Mouse (Mus musculus) embryonic fibroblast, embryonic 13.5 days (primary cell): ENCODE results near the gene Gm428. TPM values are rescaled to one million over a fixed set of nuclear protein-coding genes. Genes with fewer than 3 reads are reported as not detected.
"Not testable (repeated sequence)": the region's sequence is repeated elsewhere in the genome, so short reads cannot be mapped to it uniquely, and the experiment has no call there.

ENCODE experiments used
- H3K27ac ChIP-seq: 2 replicates; pipeline ENCODE4 v1.5.1; 2012; ENCODE audit warnings: low read length, control low read depth, inconsistent platforms; ENCODE audit not compliant: insufficient read depth
- H3K4me1 ChIP-seq: 2 replicates; pipeline ENCODE4 v1.6.1; 2011; ENCODE audit warnings: low read length; ENCODE audit not compliant: control insufficient read depth, insufficient read depth
- H3K4me3 ChIP-seq: 2 replicates; pipeline ENCODE4 v1.5.1; 2011; ENCODE audit warnings: mild to moderate bottlenecking, control low read depth, low read length; ENCODE audit not compliant: insufficient read depth
- CTCF ChIP-seq: IDR thresholded peaks from 2 replicates; pipeline ENCODE4 v1.5.1; 2011; ENCODE audit warnings: mild to moderate bottlenecking, control low read depth, low read length, moderate library complexity, borderline replicate concordance; ENCODE audit not compliant: insufficient read depth
- POLR2A ChIP-seq: IDR thresholded peaks from 2 replicates; pipeline ENCODE4 v1.6.1; 2011; ENCODE audit warnings: low read depth, mild to moderate bottlenecking, control low read depth, low read length, moderate library complexity
- polyA plus RNA-seq: library from polyadenylated mRNA; stranded (reverse); fragments of >200 nt; gene quantifications from 2 replicates; pipeline ENCODE4 v1.2.4, GENCODE M21; 2011; ENCODE audit warnings: low read depth; ENCODE audit not compliant: missing spikeins, insufficient read length

Gene Gm428
- polyA plus RNA-seq, result not detected in 2 replicates

DNA sequence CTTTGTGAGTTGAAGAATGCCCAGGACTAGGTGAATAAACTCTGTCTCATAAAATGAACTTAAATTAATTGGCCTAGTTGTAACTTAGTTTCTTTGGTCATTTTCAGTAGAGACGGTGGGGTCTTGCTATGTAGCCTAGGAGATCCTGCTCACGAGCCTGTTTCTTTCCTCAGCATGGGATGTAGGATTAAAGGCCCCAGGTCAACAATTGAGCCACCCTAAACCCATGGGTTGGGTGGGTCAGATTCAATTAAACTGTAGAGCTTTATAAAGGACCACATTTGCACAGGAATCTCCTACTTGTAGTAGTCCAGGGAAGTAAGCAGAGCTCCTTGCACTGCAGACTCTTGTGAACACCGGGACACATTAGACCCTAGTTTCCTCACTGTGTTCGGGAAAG lies at the start of gene Gm428:
TSS of gene Gm428 (plus strand) at position 301 of the 400 bp plus-strand sequence.
- H3K4me1 ChIP-seq, H3K4me3 ChIP-seq, H3K27ac ChIP-seq: not testable (repeated sequence)

DNA sequence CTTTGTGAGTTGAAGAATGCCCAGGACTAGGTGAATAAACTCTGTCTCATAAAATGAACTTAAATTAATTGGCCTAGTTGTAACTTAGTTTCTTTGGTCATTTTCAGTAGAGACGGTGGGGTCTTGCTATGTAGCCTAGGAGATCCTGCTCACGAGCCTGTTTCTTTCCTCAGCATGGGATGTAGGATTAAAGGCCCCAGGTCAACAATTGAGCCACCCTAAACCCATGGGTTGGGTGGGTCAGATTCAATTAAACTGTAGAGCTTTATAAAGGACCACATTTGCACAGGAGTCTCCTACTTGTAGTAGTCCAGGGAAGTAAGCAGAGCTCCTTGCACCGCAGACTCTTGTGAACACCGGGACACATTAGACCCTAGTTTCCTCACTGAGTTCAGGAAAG lies 45.5 kb upstream of the Gm428 start, which contains the start of gene Gm11236:
TSS of gene Gm11236 (plus strand) at position 301 of the 400 bp plus-strand sequence.
- H3K4me1 ChIP-seq, H3K27ac ChIP-seq, H3K4me3 ChIP-seq: not testable (repeated sequence)

DNA sequence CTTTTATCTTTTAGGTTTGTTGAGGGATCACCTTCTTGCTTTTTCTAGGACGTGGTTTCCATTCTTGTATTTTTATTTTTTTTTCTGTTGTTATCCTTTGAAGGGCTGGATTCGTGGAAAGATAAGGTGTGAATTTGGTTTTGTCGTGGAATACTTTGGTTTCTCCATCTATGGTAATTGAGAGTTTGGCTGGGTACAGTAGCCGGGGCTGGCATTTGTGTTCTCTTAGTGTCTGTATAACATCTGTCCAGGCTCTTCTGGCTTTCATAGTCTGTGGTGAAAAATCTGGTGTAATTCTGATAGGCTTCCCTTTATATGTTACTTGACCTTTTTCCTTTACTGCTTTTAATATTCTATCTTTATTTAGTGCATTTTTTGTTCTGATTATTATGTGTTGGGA lies 21.5 kb upstream of the Gm428 start:
- not testable (repeated sequence) for H3K4me3 ChIP-seq, H3K4me1 ChIP-seq, H3K27ac ChIP-seq

DNA sequence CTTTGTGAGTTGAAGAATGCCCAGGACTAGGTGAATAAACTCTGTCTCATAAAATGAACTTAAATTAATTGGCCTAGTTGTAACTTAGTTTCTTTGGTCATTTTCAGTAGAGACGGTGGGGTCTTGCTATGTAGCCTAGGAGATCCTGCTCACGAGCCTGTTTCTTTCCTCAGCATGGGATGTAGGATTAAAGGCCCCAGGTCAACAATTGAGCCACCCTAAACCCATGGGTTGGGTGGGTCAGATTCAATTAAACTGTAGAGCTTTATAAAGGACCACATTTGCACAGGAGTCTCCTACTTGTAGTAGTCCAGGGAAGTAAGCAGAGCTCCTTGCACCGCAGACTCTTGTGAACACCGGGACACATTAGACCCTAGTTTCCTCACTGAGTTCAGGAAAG lies 15.3 kb upstream of the Gm428 start, which contains the start of gene Gm11239:
TSS of gene Gm11239 (plus strand) at position 301 of the 400 bp plus-strand sequence.
- H3K4me3 ChIP-seq, H3K4me1 ChIP-seq, H3K27ac ChIP-seq: not testable (repeated sequence)

DNA sequence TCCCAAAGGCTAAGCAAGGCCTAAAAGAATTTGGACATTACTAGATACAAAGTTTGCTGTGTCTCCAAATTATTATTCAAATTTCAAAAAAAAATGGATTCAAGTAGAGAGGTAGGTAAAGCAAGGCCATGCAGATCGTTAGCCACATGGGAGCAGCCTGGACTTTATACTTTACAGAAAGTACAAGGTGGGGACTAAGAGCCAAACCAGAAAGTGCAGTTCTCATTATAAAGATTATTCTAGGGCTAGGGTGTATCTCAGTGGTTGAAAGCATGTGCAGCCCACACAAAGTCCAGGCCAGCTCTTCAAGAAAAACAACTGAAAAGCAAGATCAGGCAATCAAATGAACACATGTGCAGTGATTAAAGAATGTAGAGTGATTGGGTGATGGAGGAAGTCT lies 35.4 kb downstream of the Gm428 start:
- H3K27ac ChIP-seq, result no peak overlapping the region
- TF ChIP-seq CTCF (no peak), POLR2A (no peak)

DNA sequence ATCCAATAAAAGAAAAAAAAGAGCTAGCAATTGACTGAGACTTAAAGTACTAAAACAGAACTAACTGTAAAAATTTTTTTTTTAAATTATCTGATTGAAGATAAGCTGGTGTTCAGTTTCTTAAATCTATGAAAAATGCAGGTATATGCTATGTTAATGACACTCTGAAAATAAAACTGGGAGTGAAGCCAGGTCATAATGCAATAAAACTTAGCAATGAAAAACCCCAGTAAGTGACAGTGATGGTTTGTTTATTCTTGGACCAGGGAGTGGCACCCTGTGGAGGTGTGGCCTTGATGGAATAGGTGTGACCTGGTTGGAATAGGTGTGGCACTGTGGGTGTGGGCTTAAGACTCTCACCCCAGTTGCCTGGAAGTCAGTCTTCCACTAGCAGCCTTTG lies 36.5 kb downstream of the Gm428 start:
- TF ChIP-seq POLR2A, result no peak
- TF ChIP-seq CTCF, result no peak
- H3K27ac ChIP-seq, result no peak overlapping the region
- H3K4me1 ChIP-seq, result no peaks in the 10 kb centered on the region

More for the DNA sequence above, 35.4 kb downstream of the Gm428 start:
- Histone ChIP-seq H3K4me1 (no peaks in the 10 kb centered on the region), H3K4me3 (no peak overlapping the region)

More for the DNA sequence above, 36.5 kb downstream of the Gm428 start:
- no peak overlapping the region for H3K4me3 ChIP-seq

Other genes starting within 250 kb of the Gm428 start
- gene Gm11238, start 75.6 kb upstream of the Gm428 start, polyA plus RNA-seq, result not detected in 2 replicates
- not detected in 2 replicates for gene Gm11237, start 60.5 kb upstream of the Gm428 start, polyA plus RNA-seq
- not detected in 2 replicates for gene Gm11236, start 45.4 kb upstream of the Gm428 start, polyA plus RNA-seq
- gene Gm11239, start 15.2 kb upstream of the Gm428 start, polyA plus RNA-seq, result not detected in 2 replicates
- gene Rasef, start 107.5 kb downstream of the Gm428 start, polyA plus RNA-seq, result 0.14 TPM in 1 of 2 replicates, not detected in the other
- gene Gm11758, start 192.8 kb downstream of the Gm428 start, polyA plus RNA-seq, result not detected in 2 replicates
- not detected in 2 replicates for gene Gm11757, start 207.6 kb downstream of the Gm428 start, polyA plus RNA-seq
- gene Gm13871, start 222.4 kb downstream of the Gm428 start, polyA plus RNA-seq, result not detected in 2 replicates
- gene Gm11756, start 237.2 kb downstream of the Gm428 start, polyA plus RNA-seq, result not detected in 2 replicates